Mouse (Mus musculus) urinary bladder, postnatal 0 days (tissue): Measurements from ENCODE around the gene Gm9048. TPM values are rescaled to one million over a fixed set of nuclear protein-coding genes. Genes with fewer than 3 reads are reported as not detected.

Experiments used
- polyA plus RNA-seq: library from polyadenylated mRNA; unstranded; fragments of >200 nt; fragmentation: Nextera tagmentation; extraction: Ambion mirVana; gene quantifications from 2 replicates; pipeline ENCODE4 v1.2.1, GENCODE M21; 2015

Gm9048 gene
- 0.06 TPM in 1 of 2 replicates, not detected in the other for polyA plus RNA-seq

DNA sequence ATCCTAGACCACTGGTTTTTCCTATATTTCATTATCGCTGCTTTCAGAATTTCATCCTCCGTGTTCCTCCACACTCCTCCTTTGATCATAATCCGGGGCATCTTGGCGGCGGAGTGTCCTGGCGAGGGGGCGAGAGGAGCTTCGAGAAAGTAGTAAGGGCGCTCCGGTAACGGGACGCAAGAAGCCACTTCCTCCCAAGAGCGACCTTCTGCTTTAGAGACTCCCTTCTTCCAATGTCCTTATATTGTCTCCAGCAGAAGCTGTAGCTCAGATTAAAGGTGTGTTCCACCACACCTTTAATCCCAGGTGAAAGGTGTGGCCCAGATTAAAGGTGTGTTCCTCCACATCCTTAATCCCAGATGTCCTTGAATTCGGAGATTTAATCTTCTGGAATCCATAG, at the start of gene Gm9048:
Gm9048 (minus strand) TSS at position 101 of the 400 bp plus-strand sequence.

GRCm38 (mm10) chr10:118354005-118354404, 5.5 kb upstream of the Gm9048 start, which contains the start of gene Gm9049:
Gene Gm9049, minus strand, starts transcription at chr10:118354105.

GRCm38 (mm10) chr10:118343155-118343554, 5.3 kb downstream of the Gm9048 start, which contains the start of gene Gm9046:
Gene Gm9046, minus strand, starts transcription at chr10:118343255.

DNA sequence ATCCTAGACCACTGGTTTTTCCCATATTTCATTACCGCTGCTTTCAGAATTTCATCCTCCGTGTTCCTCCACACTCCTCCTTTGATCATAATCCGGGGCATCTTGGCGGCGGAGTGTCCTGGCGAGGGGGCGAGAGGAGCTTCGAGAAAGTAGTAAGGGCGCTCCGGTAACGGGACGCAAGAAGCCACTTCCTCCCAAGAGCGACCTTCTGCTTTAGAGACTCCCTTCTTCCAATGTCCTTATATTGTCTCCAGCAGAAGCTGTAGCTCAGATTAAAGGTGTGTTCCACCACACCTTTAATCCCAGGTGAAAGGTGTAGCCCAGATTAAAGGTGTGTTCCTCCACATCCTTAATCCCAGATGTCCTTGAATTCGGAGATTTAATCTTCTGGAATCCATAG, 10.7 kb downstream of the Gm9048 start, which contains the start of gene Gm9045:
Gm9045 (minus strand) TSS at position 101 of the 400 bp plus-strand sequence.

GRCm38 (mm10) chr10:118332308-118332707, 16.2 kb downstream of the Gm9048 start, which contains the start of gene Gm9044:
Gene Gm9044, minus strand, starts transcription at chr10:118332408.

DNA sequence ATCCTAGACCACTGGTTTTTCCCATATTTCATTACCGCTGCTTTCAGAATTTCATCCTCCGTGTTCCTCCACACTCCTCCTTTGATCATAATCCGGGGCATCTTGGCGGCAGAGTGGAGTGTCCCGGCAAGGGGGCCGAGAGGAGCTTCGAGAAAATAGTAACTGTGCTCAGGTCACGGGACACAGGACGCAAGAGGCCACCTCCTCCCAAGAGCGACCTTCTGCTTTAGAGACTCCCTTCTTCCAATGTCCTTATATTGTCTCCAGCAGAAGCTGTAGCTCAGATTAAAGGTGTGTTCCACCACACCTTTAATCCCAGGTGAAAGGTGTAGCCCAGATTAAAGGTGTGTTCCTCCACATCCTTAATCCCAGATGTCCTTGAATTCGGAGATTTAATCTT, 21.6 kb downstream of the Gm9048 start, which contains the start of gene Gm9040:
Gm9040 (minus strand) TSS at position 101 of the 400 bp plus-strand sequence.

Other genes starting within 250 kb of the Gm9048 start
- 5.5 and 7.5 TPM in 2 replicates for gene Mdm1, start 206.9 kb downstream of the Gm9048 start, polyA plus RNA-seq
- gene Il22, start 143.7 kb downstream of the Gm9048 start, polyA plus RNA-seq, result not detected in 2 replicates
- not detected in 2 replicates for gene Gm32717, start 107.9 kb downstream of the Gm9048 start, polyA plus RNA-seq
- not detected in 2 replicates for gene Gm32802, start 90.0 kb downstream of the Gm9048 start, polyA plus RNA-seq
- not detected in 2 replicates for gene Iltifb, start 53.6 kb downstream of the Gm9048 start, polyA plus RNA-seq
- not detected in 2 replicates for gene Gm9040, start 21.7 kb downstream of the Gm9048 start, polyA plus RNA-seq
- not detected in 2 replicates for gene Gm9044, start 16.3 kb downstream of the Gm9048 start, polyA plus RNA-seq
- gene Gm9045, start 10.8 kb downstream of the Gm9048 start, polyA plus RNA-seq, result 0.06 and 0.11 TPM in 2 replicates
- not detected in 2 replicates for gene Gm9046, start 5.4 kb downstream of the Gm9048 start, polyA plus RNA-seq
- 0.06 and 0.11 TPM in 2 replicates for gene Gm9049, start 5.4 kb upstream of the Gm9048 start, polyA plus RNA-seq
- gene Ifng, start 92.4 kb upstream of the Gm9048 start, polyA plus RNA-seq, result not detected in 2 replicates